Mouse (Mus musculus): Measurements from ENCODE around the gene 1700061G19Rik. TPM values are rescaled to one million over a fixed set of nuclear protein-coding genes. Genes with fewer than 3 reads are reported as not detected.

Gene 1700061G19Rik
- polyA plus RNA-seq, 1 experiment from 2014 or later, result 0.26 TPM

- H3K9ac ChIP-seq (ENCODE audit: low read depth, low read length), result no peak overlapping the region
- WGBS, result 57% methylated on average over 7 of the region's 7 CpGs
These were observed 16.4 kb upstream of the 1700061G19Rik start for GRCm38 (mm10) chr17:56858922-56859321.

GRCm38 (mm10) chr17:56861197-56861596 lies 14.1 kb upstream of the 1700061G19Rik start:
- Histone ChIP-seq H3K9ac (ENCODE audit: low read depth, low read length) (no peak overlapping the region), H3K4me3 (ENCODE audit: low read depth, low read length) (no peak overlapping the region), H3K4me1 (replicated peaks; ENCODE audit: control insufficient read depth, insufficient read depth, low read length) (no peaks in the 10 kb centered on the region), H3K27ac (ENCODE audit: low read depth, low read length) (no peak overlapping the region), H3K9me3 (ENCODE audit: control insufficient read depth, low read length) (no peaks in the 10 kb centered on the region), H3K27me3 (ENCODE audit: control insufficient read depth, insufficient read depth, low read length) (no peaks in the 10 kb centered on the region), H3K4me2 (replicated peaks; ENCODE audit: low read depth, low read length) (no peak overlapping the region), H3K36me3 (ENCODE audit: control insufficient read depth, insufficient read depth, low read length) (no peaks in the 10 kb centered on the region)
- ATAC-seq (ENCODE audit: low FRiP score) (no peak), DNase-seq (ENCODE audit: low spot score) (no peak)
- whole genome bisulfite sequencing, result 54% methylated on average over 3 of the region's 3 CpGs

More at GRCm38 (mm10) chr17:56858922-56859321, 16.4 kb upstream of the 1700061G19Rik start:
- no peak overlapping the region for H3K4me3 ChIP-seq (ENCODE audit: low read depth, low read length)
- H3K27ac ChIP-seq (ENCODE audit: low read depth, low read length), result no peak overlapping the region
- H3K4me1 ChIP-seq (replicated peaks; ENCODE audit: control insufficient read depth, insufficient read depth, low read length), result no peaks in the 10 kb centered on the region
- no peaks in the 10 kb centered on the region for H3K27me3 ChIP-seq (ENCODE audit: control insufficient read depth, insufficient read depth, low read length)
- no peaks in the 10 kb centered on the region for H3K36me3 ChIP-seq (ENCODE audit: control insufficient read depth, insufficient read depth, low read length)
- DNase-seq (ENCODE audit: low spot score) (no peak), ATAC-seq (ENCODE audit: low FRiP score) (no peak)
- no peaks in the 10 kb centered on the region for H3K9me3 ChIP-seq (ENCODE audit: control insufficient read depth, low read length)
- H3K4me2 ChIP-seq (replicated peaks; ENCODE audit: low read depth, low read length), result no peak overlapping the region

- Histone ChIP-seq H3K4me1 (replicated peaks; ENCODE audit: control insufficient read depth, insufficient read depth, low read length) (no peaks in the 10 kb centered on the region), H3K36me3 (ENCODE audit: control insufficient read depth, insufficient read depth, low read length) (no peaks in the 10 kb centered on the region), H3K27me3 (ENCODE audit: control insufficient read depth, insufficient read depth, low read length) (no peaks in the 10 kb centered on the region), H3K4me3 (ENCODE audit: low read depth, low read length) (no peak overlapping the region), H3K9me3 (ENCODE audit: control insufficient read depth, low read length) (no peaks in the 10 kb centered on the region), H3K27ac (ENCODE audit: low read depth, low read length) (no peak overlapping the region), H3K4me2 (replicated peaks; ENCODE audit: low read depth, low read length) (no peak overlapping the region), H3K9ac (ENCODE audit: low read depth, low read length) (no peak overlapping the region)
- 78% methylated on average over 7 of the region's 7 CpGs for WGBS
- ATAC-seq (ENCODE audit: low FRiP score) (no peak), DNase-seq (ENCODE audit: low spot score) (no peak)
These were observed 9.2 kb upstream of the 1700061G19Rik start for GRCm38 (mm10) chr17:56866071-56866470.

- Histone ChIP-seq H3K27ac (ENCODE audit: low read depth, low read length) (no peak overlapping the region), H3K36me3 (ENCODE audit: control insufficient read depth, insufficient read depth, low read length) (no peaks in the 10 kb centered on the region), H3K9me3 (ENCODE audit: control insufficient read depth, low read length) (no peaks in the 10 kb centered on the region), H3K4me2 (replicated peaks; ENCODE audit: low read depth, low read length) (no peak overlapping the region), H3K4me1 (replicated peaks; ENCODE audit: control insufficient read depth, insufficient read depth, low read length) (no peaks in the 10 kb centered on the region), H3K27me3 (ENCODE audit: control insufficient read depth, insufficient read depth, low read length) (no peaks in the 10 kb centered on the region), H3K4me3 (ENCODE audit: low read depth, low read length) (no peak overlapping the region), H3K9ac (ENCODE audit: low read depth, low read length) (no peak overlapping the region)
- no peak for ATAC-seq (ENCODE audit: low FRiP score)
- no peak for DNase-seq (ENCODE audit: low spot score)
- WGBS, result 61% methylated on average over 9 of the region's 9 CpGs
These were observed 5.7 kb upstream of the 1700061G19Rik start for GRCm38 (mm10) chr17:56869481-56869977.

GRCm38 (mm10) chr17:56870287-56870953 lies 4.9 kb upstream of the 1700061G19Rik start:
- H3K36me3 ChIP-seq (ENCODE audit: control insufficient read depth, insufficient read depth, low read length), result no peaks in the 10 kb centered on the region
- H3K27me3 ChIP-seq (ENCODE audit: control insufficient read depth, insufficient read depth, low read length), result no peaks in the 10 kb centered on the region
- DNase-seq (ENCODE audit: low spot score), result no peak
- no peak overlapping the region for H3K4me2 ChIP-seq (replicated peaks; ENCODE audit: low read depth, low read length)
- H3K4me3 ChIP-seq (ENCODE audit: low read depth, low read length), result no peak overlapping the region
- no peaks in the 10 kb centered on the region for H3K4me1 ChIP-seq (replicated peaks; ENCODE audit: control insufficient read depth, insufficient read depth, low read length)
- no peak overlapping the region for H3K27ac ChIP-seq (ENCODE audit: low read depth, low read length)
- no peak overlapping the region for H3K9ac ChIP-seq (ENCODE audit: low read depth, low read length)
- no peaks in the 10 kb centered on the region for H3K9me3 ChIP-seq (ENCODE audit: control insufficient read depth, low read length)
- ATAC-seq (ENCODE audit: low FRiP score), result no peak
- 69% methylated on average over 15 of the region's 15 CpGs for WGBS

DNA sequence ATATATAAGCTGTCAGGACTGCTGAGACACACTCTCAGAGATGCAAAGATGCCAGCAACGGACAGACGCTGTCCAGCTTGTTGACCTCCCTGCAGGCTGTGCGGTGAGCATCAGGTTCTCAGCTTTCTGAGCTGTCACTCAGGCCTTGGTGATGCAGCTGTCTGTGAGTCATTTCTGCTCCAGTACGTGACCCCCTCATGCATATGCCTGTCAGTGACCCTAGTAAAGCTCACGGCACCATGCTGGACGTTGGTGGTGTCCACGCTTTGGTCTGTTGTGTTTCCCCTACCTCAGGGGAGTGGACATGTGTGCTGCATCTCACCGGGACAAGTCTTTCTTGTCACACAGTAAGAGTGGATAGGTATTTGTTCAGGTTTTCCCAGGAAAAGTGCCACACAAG lies 3.5 kb upstream of the 1700061G19Rik start:
- ATAC-seq (ENCODE audit: low FRiP score) (no peak), DNase-seq (ENCODE audit: low spot score) (no peak)
- no peak overlapping the region for H3K27ac ChIP-seq (ENCODE audit: low read depth, low read length)
- H3K9me3 ChIP-seq (ENCODE audit: control insufficient read depth, low read length), result no peaks in the 10 kb centered on the region
- no peak overlapping the region for H3K9ac ChIP-seq (ENCODE audit: low read depth, low read length)
- H3K36me3 ChIP-seq (ENCODE audit: control insufficient read depth, insufficient read depth, low read length), result no peaks in the 10 kb centered on the region
- no peak overlapping the region for H3K4me2 ChIP-seq (replicated peaks; ENCODE audit: low read depth, low read length)
- WGBS, result 71% methylated on average over 8 of the region's 8 CpGs
- H3K27me3 ChIP-seq (ENCODE audit: control insufficient read depth, insufficient read depth, low read length), result no peaks in the 10 kb centered on the region
- H3K4me1 ChIP-seq (replicated peaks; ENCODE audit: control insufficient read depth, insufficient read depth, low read length), result no peaks in the 10 kb centered on the region
- no peak overlapping the region for H3K4me3 ChIP-seq (ENCODE audit: low read depth, low read length)

- no peak overlapping the region for H3K9ac ChIP-seq (ENCODE audit: low read depth, low read length)
These were observed 2.8 kb upstream of the 1700061G19Rik start for GRCm38 (mm10) chr17:56872512-56872911.

DNA sequence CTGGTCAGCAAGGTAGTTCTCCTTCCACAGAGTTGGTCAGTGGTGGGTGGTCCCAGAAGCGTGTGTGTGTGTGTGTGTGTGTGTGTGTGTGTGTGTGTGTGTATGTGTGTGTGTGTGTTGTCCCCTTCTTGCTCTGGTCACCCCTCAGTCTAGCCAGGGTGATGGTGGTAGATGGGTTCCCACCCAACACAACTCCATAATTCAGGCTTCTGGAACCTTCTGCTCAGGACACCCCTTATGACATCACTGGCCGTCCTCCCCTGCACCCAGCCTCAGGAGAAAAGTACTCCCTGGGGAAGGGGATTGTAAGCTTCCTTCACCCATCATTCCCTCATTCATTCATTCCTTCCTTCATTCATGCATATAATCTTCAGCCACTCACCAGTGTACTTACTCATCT lies 1.0 kb upstream of the 1700061G19Rik start, which contains the start of gene Acsbg2:
Gene Acsbg2 (minus strand): TSS at position 211 of the 400 bp plus-strand sequence.
- no peak for DNase-seq (ENCODE audit: low spot score)
- 93% methylated on average over 2 of the region's 2 CpGs for WGBS
- H3K36me3 ChIP-seq (ENCODE audit: control insufficient read depth, insufficient read depth, low read length), result no peaks in the 10 kb centered on the region
- H3K4me1 ChIP-seq (replicated peaks; ENCODE audit: control insufficient read depth, insufficient read depth, low read length), result no peaks in the 10 kb centered on the region
- no peak within 1 kb of the TSS for H3K27ac ChIP-seq (ENCODE audit: low read depth, low read length)
- no peaks in the 10 kb centered on the region for H3K9me3 ChIP-seq (ENCODE audit: control insufficient read depth, low read length)
- H3K4me2 ChIP-seq (replicated peaks; ENCODE audit: low read depth, low read length), result no peak within 1 kb of the TSS
- no peak for ATAC-seq (ENCODE audit: low FRiP score)
- H3K27me3 ChIP-seq (ENCODE audit: control insufficient read depth, insufficient read depth, low read length), result no peaks in the 10 kb centered on the region
- no peak within 1 kb of the TSS for H3K9ac ChIP-seq (ENCODE audit: low read depth, low read length)
- H3K4me3 ChIP-seq (ENCODE audit: low read depth, low read length), result no peak within 1 kb of the TSS

More at GRCm38 (mm10) chr17:56872512-56872911, 2.8 kb upstream of the 1700061G19Rik start:
- H3K9me3 ChIP-seq (ENCODE audit: control insufficient read depth, low read length), result no peaks in the 10 kb centered on the region
- no peaks in the 10 kb centered on the region for H3K36me3 ChIP-seq (ENCODE audit: control insufficient read depth, insufficient read depth, low read length)
- 80% methylated on average over 7 of the region's 7 CpGs for WGBS
- H3K27ac ChIP-seq (ENCODE audit: low read depth, low read length), result no peak overlapping the region
- DNase-seq (ENCODE audit: low spot score), result no peak
- no peak for ATAC-seq (ENCODE audit: low FRiP score)
- no peak overlapping the region for H3K4me3 ChIP-seq (ENCODE audit: low read depth, low read length)
- H3K4me2 ChIP-seq (replicated peaks; ENCODE audit: low read depth, low read length), result no peak overlapping the region
- no peaks in the 10 kb centered on the region for H3K27me3 ChIP-seq (ENCODE audit: control insufficient read depth, insufficient read depth, low read length)
- H3K4me1 ChIP-seq (replicated peaks; ENCODE audit: control insufficient read depth, insufficient read depth, low read length), result no peaks in the 10 kb centered on the region

GRCm38 (mm10) chr17:56876465-56876864 lies 1.2 kb downstream of the 1700061G19Rik start:
- no peaks in the 10 kb centered on the region for H3K9me3 ChIP-seq (ENCODE audit: control insufficient read depth, low read length)
- ATAC-seq (ENCODE audit: low FRiP score), result no peak
- WGBS, result 86% methylated on average over 3 of the region's 3 CpGs
- no peaks in the 10 kb centered on the region for H3K4me1 ChIP-seq (replicated peaks; ENCODE audit: control insufficient read depth, insufficient read depth, low read length)
- DNase-seq (ENCODE audit: low spot score), result no peak
- no peaks in the 10 kb centered on the region for H3K36me3 ChIP-seq (ENCODE audit: control insufficient read depth, insufficient read depth, low read length)
- H3K4me3 ChIP-seq (ENCODE audit: low read depth, low read length), result no peak overlapping the region
- no peak overlapping the region for H3K27ac ChIP-seq (ENCODE audit: low read depth, low read length)
- no peak overlapping the region for H3K9ac ChIP-seq (ENCODE audit: low read depth, low read length)
- no peak overlapping the region for H3K4me2 ChIP-seq (replicated peaks; ENCODE audit: low read depth, low read length)
- H3K27me3 ChIP-seq (ENCODE audit: control insufficient read depth, insufficient read depth, low read length), result no peaks in the 10 kb centered on the region

All from hindbrain, embryonic 11.5 days (tissue).